Mouse (Mus musculus): ENCODE measurements around the gene Cib4. TPM values are rescaled to one million over a fixed set of nuclear protein-coding genes. Genes with fewer than 3 reads are reported as not detected.

The Cib4 gene
- total RNA-seq, 2 experiments from 2014 or later, result 0.67 to 1.1 TPM

- no peak for DNase-seq
Observed at GRCm38 (mm10) chr5:30518547-30518946, 27.1 kb downstream of the Cib4 start.

- DNase-seq, result peak; percentile 61
Observed at GRCm38 (mm10) chr5:30518108-30518507, 27.5 kb downstream of the Cib4 start.

DNA sequence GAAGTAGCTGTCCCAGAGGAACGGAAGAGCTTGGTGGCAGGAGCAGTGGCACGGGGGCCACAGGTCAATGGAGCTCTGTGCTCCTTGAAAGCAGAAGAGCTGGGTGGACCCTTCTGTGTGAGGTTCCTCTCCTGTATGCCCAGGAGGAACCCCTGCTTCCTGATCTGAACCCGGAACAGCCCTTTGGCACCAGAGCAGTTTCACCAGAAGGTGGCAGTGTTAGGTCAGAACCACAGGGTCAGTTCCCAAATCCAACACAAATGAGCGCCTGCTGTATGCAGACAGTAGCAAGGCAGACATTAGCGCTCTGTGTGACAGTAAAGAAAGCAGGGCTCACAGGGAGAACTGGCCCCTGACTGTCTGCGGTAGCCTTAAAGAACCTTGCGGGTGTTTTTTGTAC is 29.3 kb downstream of the Cib4 start:
- DNase-seq, result peak; percentile 79

GRCm38 (mm10) chr5:30513111-30513510 is 32.5 kb downstream of the Cib4 start:
- no peak for DNase-seq

DNA sequence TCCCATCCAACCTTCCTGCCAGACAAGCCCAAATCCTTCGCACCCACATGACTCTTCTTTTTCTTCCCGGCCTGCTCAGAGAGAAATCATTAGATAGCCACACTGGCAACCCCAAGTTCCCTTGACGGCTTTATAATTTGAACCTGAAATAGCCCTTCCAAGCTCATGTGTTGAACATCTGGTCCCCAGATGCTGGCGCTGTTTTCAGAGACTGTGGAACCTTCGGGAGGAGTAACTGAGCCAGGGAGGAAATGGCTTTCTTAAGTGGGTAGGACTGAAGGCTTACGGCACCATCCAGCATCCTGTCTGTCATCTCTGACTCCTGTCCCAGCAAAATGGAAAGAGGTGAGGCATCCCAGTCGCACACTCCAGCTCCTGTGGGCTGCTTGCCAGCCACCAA is 48.3 kb downstream of the Cib4 start:
- no peak for DNase-seq

DNA sequence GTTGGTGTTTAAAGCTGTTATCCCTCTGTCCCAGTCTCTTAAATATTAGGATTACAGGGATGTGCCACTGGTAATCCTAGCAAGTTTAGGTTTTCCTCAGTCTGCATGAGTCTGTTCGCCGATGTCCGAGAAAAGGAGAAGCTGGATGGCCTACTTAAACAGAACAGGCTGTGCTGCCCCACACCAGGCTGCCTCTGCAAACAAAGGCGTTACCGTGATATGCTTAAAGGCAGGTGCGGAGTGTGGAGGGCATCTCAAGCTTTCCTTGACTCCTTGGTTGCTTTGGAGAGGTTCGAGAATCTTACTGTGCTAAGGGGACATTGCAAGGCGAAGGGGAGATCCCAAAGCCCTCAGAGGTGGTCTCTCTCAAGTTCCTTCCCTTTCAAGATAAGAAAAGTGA is 48.8 kb downstream of the Cib4 start:
- DNase-seq, result no peak

DNA sequence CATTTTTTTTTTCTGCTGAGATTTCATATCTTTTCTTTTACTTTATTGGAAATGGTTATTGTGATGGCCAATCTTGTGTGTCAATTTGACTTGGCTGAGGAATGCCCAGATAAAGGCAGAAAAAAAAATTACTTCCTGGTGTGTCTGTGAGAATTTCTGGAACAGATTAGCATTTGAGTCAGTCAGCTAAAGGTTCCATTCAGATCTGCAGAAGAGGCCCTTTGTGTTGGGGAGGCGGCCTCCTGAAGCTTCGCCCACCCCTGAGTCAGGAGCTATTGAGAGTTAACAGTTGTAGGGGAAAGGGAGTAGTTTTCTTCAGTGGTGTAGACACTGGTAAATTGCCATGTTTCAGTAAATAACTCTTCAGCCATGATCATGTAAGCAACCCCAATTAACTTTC is 50.3 kb downstream of the Cib4 start:
- no peak for DNase-seq

- no peak for DNase-seq
Observed at GRCm38 (mm10) chr5:30494606-30495005, 51.0 kb downstream of the Cib4 start.

DNA sequence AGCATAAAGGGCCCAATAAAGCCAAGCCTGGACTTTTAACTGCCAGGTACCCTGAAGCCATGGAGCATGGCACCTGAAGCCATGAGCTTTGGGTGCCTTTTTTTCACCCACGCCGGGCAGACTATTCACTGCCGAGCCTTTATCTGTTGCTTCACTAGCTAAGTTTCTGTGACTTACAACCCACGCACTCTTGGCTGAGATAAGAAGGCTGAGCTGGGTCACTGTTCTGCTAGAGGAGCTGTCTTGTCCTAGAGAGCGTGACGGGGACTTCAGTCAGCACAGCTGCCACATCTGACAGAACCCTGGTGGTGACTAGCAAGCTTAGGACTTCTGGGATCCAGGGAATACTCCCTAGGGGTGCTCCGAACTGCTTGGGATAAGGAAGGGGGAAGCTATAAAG is 51.9 kb downstream of the Cib4 start:
- DNase-seq, result no peak

DNA sequence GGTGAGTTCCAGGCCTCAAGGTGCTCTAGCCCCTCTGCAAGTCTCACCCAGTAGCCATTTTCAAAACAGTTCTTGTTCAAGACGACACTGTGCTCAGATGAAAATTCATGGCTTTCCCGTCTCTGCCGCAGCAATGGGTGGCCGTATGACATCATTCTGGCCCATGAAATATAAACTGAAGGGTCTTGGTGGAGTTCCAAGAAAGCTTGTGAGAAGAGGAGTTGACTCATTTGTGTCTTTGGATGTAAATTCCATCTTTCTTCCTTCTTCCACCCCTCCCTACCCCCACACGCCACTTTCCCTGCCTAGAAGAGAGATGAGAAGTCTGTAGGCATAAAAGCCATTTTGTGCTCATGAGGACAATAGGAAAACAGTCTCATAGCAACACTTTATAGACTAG is 54.8 kb downstream of the Cib4 start:
- DNase-seq, result no peak

GRCm38 (mm10) chr5:30490215-30490614 is 55.4 kb downstream of the Cib4 start:
- no peak for DNase-seq

GRCm38 (mm10) chr5:30485136-30485535 is 60.5 kb downstream of the Cib4 start:
- DNase-seq, result peak; percentile 72

DNA sequence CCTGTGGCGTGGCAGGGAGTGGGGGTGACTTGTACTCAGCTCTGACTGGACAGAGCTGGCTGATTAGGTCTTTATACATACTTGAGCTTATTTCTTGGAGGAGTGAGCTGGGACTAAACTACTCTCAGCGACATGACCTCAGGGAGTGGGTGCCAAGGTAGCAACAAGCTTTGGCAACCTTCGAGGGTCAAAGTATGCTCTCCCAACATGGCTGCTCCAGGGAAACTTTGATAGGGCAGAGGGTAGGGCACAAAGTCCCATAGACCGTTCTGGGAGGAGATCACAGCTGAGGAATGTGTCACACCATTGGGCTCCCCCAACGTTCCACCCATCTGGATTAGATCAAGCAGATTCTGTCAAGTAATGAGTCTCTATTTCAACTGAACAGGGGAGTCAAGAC is 61.0 kb downstream of the Cib4 start:
- DNase-seq, result peak; percentile 49

DNA sequence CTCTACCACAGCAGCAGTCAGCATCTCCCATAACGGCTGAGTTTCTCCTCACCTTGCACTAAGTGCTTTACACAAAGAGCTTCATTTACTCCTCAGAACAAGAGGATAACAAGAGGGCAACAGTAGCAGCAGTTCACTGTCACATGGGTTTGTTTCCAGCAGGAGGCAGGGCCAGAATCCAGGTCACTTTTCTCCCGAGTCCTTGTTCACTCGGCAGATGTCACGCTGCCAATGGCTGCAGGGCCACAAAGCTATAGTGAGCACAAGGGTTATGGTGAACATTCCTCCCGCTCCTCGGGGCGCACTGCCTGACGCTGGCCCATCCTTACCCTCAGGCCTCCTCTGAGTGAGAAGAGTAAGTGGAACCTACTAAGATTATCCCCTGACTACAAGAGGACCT is 62.1 kb downstream of the Cib4 start:
- DNase-seq, result peak; percentile 60

- DNase-seq, result peak; percentile 85
Observed at GRCm38 (mm10) chr5:30482319-30482718, 63.3 kb downstream of the Cib4 start.

DNA sequence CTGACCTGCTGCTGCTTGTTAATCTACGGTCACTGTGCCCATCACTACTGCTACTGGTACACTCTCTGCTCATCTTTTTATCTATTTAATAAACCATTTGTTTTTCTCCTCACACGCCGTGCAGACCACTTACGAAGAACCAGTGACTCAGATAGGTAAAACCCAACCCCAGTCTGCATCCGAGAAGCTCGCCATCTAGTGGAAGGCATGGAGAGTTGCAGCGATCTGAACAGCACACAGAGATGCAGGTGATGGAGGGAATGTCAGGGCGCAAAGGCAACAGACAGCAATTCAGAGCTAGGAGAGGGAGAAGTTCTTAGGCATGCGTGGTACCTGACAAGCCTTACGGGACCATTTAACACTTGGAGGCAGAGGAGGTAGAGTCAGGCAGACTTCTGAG is 69.1 kb downstream of the Cib4 start:
- DNase-seq, result peak; percentile 33

DNA sequence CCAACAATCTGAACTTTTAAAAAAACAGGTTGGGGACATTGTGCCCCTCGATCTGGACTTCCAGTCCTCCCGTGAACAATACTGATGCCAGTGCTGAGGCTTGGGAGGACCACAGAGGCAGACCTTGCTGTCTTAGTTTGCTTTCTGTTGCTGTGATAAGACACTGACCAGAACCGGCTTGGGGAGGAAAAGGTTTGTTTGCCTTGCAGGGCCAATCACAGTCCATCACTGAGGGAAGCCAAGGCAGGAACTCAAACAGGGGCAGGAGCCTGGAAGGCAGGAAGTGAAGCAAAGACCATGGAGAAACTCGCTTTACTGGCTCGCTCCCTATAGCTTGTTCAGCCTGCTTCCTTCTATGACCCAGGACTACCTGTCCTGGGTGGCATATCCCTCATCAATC is 73.5 kb downstream of the Cib4 start:
- no peak for DNase-seq

DNA sequence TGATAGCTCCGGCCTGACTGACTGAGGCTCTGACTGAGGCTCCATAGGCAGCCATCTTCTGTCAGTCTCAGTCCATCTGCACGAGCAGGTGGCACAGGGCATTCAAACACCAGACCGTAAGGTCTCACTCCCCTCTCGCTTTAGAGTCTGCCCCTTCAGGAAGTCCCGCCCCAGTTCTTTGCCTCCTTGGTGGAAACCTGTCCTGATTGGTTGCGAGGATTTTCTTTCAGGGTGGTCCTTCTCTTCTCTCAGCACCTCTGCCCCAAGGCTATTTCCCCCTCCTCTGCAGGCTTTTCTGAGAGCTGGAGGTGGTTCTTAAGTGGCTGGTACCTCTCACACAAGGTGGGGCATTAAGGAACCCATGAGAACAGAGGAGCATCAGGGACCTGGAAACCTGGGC is 75.2 kb downstream of the Cib4 start:
- no peak for DNase-seq

GRCm38 (mm10) chr5:30466315-30466714 is 79.3 kb downstream of the Cib4 start:
- DNase-seq, result no peak

DNA sequence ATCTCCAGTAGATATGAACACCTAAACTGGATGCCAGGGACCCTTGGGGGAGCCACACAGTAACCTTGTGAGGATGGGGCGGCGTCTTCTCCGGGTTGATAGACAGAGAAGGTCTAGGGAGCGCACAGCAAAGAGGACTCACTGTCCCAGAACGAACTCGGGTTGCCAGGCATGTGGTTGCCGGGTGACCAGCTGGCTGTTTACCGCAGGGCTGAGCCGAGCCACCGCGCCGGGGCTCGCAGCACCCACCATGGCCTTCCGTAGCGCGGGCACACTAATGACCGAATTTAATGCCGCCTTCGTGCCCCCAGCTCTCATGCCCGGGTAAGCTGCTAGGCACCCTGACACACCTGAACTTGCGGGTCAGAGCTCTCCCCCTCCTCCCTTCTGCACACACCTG is 79.8 kb downstream of the Cib4 start, which contains the start of gene 1700001C02Rik:
1700001C02Rik (plus strand) TSS at position 187 of the 400 bp plus-strand sequence.
- no peak for DNase-seq

DNA sequence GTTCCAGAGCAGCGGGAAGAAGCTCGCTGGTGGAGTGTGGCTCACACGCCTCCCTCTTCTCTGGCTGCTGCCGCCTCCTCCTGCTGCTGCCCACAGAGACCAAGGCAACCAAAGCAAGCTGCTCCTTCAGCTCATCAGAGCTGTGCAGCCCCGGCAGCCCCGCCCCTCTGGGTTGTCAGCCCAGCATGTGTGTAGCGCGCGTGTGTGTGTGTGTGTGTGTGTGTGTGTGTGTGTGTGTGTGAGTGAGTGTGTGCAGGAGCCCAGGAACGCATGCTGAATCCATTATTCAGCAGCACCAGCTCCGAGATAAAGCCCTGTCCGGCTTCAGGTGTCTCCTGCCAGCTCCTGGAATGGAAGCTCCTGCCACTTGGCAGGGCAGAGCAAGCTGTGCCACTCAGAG is 83.8 kb downstream of the Cib4 start, which contains the start of gene Otof:
Otof (minus strand) TSS at position 112 of the 400 bp plus-strand sequence.
- peak; percentile 43 for DNase-seq

GRCm38 (mm10) chr5:30460155-30460554 is 85.5 kb downstream of the Cib4 start:
- DNase-seq, result no peak

DNA sequence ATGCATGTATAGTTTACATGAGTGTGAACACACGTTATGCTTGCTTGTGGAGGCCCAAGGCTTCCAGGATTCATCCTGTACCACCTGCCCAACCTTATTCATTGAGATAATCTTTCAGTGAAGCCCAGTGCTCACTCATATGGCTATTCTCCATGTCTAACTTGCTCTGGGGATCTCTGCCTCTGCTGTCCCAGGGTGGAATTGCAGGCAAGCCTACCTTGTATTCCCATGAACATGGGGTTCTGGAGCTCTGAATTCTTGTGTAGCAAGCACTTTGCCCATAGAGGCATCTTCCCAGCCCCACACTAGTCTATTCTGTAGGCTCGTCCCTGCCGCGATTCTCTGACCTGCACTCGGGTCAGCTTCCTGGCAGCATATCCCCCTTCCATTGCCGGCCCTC is 89.6 kb downstream of the Cib4 start:
- peak; percentile 26 for DNase-seq

DNA sequence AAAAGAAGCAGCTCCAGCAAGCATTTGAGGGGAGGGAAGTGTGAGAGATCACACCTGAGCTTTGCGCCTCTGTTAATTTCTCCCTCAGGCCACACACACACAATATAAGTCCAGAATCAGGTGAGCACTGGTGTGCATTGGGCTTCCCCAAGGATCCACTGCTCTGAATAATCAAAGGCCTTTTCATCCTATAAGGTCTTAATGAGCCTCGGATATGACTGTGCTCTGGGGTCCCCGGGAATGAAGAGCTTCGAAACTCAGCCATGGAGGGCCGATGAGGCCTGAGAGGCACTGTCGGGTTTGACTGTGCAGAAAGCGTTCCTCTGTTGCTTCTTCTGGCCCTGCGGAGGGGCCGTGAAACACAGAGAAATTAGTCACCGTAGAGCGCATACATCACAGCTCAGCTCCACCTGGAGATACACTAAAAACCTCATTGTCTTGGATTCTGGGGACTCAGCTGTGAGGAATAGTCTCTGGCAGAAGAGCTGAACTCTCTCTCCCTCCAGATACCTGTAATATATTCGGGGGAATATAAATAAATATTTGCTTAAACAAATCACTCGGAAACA is 101.2 kb downstream of the Cib4 start:
- DNase-seq, result no peak

DNA sequence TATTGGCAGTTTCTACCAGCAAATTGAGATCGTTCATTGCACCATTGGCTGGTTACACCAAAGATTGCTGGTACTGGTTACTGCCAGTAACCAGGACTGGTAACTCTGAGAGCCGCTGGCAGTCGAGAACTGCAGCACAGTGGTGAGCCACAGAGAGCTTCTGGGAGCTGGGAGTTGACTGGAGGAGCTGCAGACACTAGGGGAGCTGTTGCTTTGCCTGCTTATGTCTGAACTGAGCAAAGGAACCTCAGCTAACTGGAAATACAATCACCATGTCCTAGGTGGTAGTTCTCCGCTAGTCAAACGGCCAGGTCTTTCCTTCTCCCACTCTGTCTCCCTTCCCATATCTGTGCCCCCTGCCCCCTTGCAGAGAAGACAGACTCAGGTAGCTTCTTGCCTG is 103.4 kb downstream of the Cib4 start:
- DNase-seq, result no peak

All from adrenal gland, postnatal 10 days (tissue).